22 mouse cellular contexts compared by ENCODE assay signal in the genomic region with DNA sequence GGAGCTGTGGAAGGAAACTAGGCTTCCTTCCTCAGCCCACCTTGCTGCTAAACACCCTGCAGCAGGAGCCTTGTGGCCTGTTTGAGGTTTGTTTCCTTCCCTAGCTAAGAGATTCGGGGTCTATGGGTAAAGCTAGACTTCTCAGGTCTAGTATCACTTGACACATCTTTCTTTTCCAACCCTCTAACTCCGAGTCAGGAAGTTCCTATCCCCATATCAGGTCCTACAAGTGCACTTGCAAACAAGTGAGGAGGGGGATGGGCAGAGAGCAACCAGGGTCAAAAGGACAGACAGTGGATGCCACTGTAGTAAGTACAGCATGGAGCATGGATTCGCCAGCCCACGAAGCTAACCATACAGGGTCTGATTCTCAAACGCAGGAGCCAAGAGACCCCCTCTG.
DNase-seq lines count a peak whose midpoint lies in the region; ATAC-seq and TF ChIP-seq lines count a peak whose summit lies in the region.
"Had no signal": no experiment of that assay in that cellular context is flagged by ENCODE, and none has a peak within 500 bp of the region (broad histone marks: within the 10 kb centered on the region; RNA-seq: fewer than 3 reads in every experiment).

No protein-coding gene starts in this region.

- H3K36me3 ChIP-seq in ES-Bruce4 (ENCODE audit: control insufficient read depth, insufficient read depth, low read length, poor library complexity, severe bottlenecking): no peaks in the 10 kb centered on the region
- H3K36me3 ChIP-seq in midbrain, postnatal 0 days (ENCODE audit: insufficient read depth, low read length): no peaks in the 10 kb centered on the region
- H3K36me3 ChIP-seq: embryonic facial prominence, embryonic 13.5 days; forebrain, embryonic 12.5 days; hindbrain, embryonic 12.5 days had no signal

- H3K9me3 ChIP-seq in ES-Bruce4 (replicated peaks; ENCODE audit: control insufficient read depth, insufficient read depth, low read length, poor library complexity, severe bottlenecking): no peaks in the 10 kb centered on the region
- H3K9me3 ChIP-seq in midbrain, postnatal 0 days (ENCODE audit: low read length): 0 out of 2 replicates have a peak, but pooled peaks cover 3% of the 10 kb centered on the region
- H3K9me3 ChIP-seq: embryonic facial prominence, embryonic 13.5 days; forebrain, embryonic 12.5 days; hindbrain, embryonic 12.5 days had no signal

- TF ChIP-seq POLR2A in ES-Bruce4 (IDR thresholded peaks at IDR 0.05; ENCODE audit: insufficient read depth, low read length): no peak

- H3K4me1 ChIP-seq in ES-Bruce4 (ENCODE audit: control insufficient read depth, insufficient read depth, low read length): peaks cover 9% of the 10 kb centered on the region
- H3K4me1 ChIP-seq in midbrain, postnatal 0 days (ENCODE audit: insufficient read depth, low read length): no peaks in the 10 kb centered on the region
- H3K4me1 ChIP-seq: hindbrain, embryonic 12.5 days had no signal

- WGBS in midbrain, postnatal 0 days: 82% methylated on average over 5 of the region's 5 CpGs

- H3K9ac ChIP-seq in ES-Bruce4 (ENCODE audit: low read depth, poor library complexity, severe bottlenecking): no peak overlapping the region
- H3K9ac ChIP-seq in midbrain, postnatal 0 days (replicated peaks; ENCODE audit: low read length, poor library complexity, severe bottlenecking): no peak overlapping the region
- H3K9ac ChIP-seq: embryonic facial prominence, embryonic 13.5 days; forebrain, embryonic 12.5 days; forebrain, postnatal 0 days; hindbrain, embryonic 12.5 days had no signal

- TF ChIP-seq EP300 in ES-Bruce4 (IDR thresholded peaks at IDR 0.05; ENCODE audit: insufficient read depth, low read depth, low read length): 0 out of 2 replicates have a peak, but pooled peaks have one; percentile 26

- TF ChIP-seq CTCF in ES-Bruce4 (IDR thresholded peaks at IDR 0.05; ENCODE audit: low read depth, low read length): no peak
- no peak for TF ChIP-seq CTCF in midbrain, postnatal 0 days (IDR thresholded peaks at IDR 0.05)

- no peak for ATAC-seq in midbrain, postnatal 0 days (ENCODE audit: low FRiP score)
- ATAC-seq: forebrain, postnatal 0 days; hindbrain, embryonic 16.5 days; inflammation-experienced regulatory T-cells, adult 6 months had no signal

- no peaks in the 10 kb centered on the region for H3K27me3 ChIP-seq in ES-Bruce4 (ENCODE audit: control insufficient read depth, insufficient read depth, low read length, poor library complexity, severe bottlenecking)
- H3K27me3 ChIP-seq in midbrain, postnatal 0 days (ENCODE audit: insufficient read depth, low read length): no peaks in the 10 kb centered on the region
- H3K27me3 ChIP-seq: embryonic facial prominence, embryonic 13.5 days; forebrain, embryonic 12.5 days; hindbrain, embryonic 12.5 days had no signal

- H3K4me2 ChIP-seq in midbrain, postnatal 0 days (ENCODE audit: low read depth, low read length, poor library complexity, severe bottlenecking): no peak overlapping the region
- H3K4me2 ChIP-seq: embryonic facial prominence, embryonic 13.5 days; forebrain, embryonic 12.5 days; hindbrain, embryonic 12.5 days had no signal

- peak; percentile 53 for DNase-seq in ES-CJ7 (ENCODE audit: low read depth, low spot score)
- DNase-seq in R1 (ENCODE audit: low read depth, low spot score): peak; percentile 35
- DNase-seq in thymus, postnatal 0 days (ENCODE audit: low spot score): peak; percentile 54
- DNase-seq in adrenal gland, postnatal 4 days (ENCODE audit: low spot score in 2 of 2): no peak
- no peak for DNase-seq in layer of hippocampus, adult 9-11 months
- DNase-seq in Muller cell, postnatal 12 days (ENCODE audit: inconsistent ontology term): no peak
- no peak for DNase-seq in midbrain, postnatal 0 days (ENCODE audit: low spot score)
- DNase-seq: adrenal gland, adult 2 months; cerebellum, adult 11-12 months; cerebellum, adult 9-10 months; cerebellum, postnatal 25 days; forebrain, postnatal 0 days; gastrocnemius, postnatal 14 days; heart, adult 2 months; heart, postnatal 10 days; heart, postnatal 4 days had no signal

- no peak overlapping the region for H3K27ac ChIP-seq in ES-Bruce4 (ENCODE audit: insufficient read depth, low read length)
- H3K27ac ChIP-seq in midbrain, postnatal 0 days (ENCODE audit: low read depth, low read length): no peak overlapping the region
- H3K27ac ChIP-seq: embryonic facial prominence, embryonic 13.5 days; forebrain, embryonic 12.5 days; heart, adult 2 months; hindbrain, embryonic 12.5 days had no signal

- no peak overlapping the region for H3K4me3 ChIP-seq in ES-Bruce4 (ENCODE audit: low read depth, low read length)
- no peak overlapping the region for H3K4me3 ChIP-seq in midbrain, postnatal 0 days (ENCODE audit: low read depth, low read length)
- H3K4me3 ChIP-seq: embryonic facial prominence, embryonic 13.5 days; forebrain, embryonic 12.5 days; heart, adult 2 months; hindbrain, embryonic 12.5 days had no signal

Comparison
In these comparisons a context has a peak if more than half of its experiments do, and no peak if none do; other contexts are left out.
1. DNase-seq: peak in ES-CJ7 (single experiment), R1 (single experiment) and thymus, postnatal 0 days (single experiment); none in adrenal gland, postnatal 4 days (0 of 2), layer of hippocampus, adult 9-11 months (single experiment), Muller cell, postnatal 12 days (single experiment) and midbrain, postnatal 0 days (single experiment).